Mouse (Mus musculus) B cell, adult 2 months (primary cell): ENCODE measurements around the gene Col26a1.
"Not testable (repeated sequence)": the region's sequence is repeated elsewhere in the genome, so short reads cannot be mapped to it uniquely, and the experiment has no call there.

Experiments used
- DNase-seq, 2 experiments: peaks; one replicate each; pipeline ENCODE4 v3.0.0; 2022

Gene Col26a1

GRCm38 (mm10) chr5:136746596-136746995, 136.4 kb downstream of the Col26a1 start:
- DNase-seq: no peak

GRCm38 (mm10) chr5:136738918-136739317, 144.1 kb downstream of the Col26a1 start:
- DNase-seq: no peak

- DNase-seq: not testable (repeated sequence)
Measured at GRCm38 (mm10) chr5:136726271-136726670, 156.7 kb downstream of the Col26a1 start.

GRCm38 (mm10) chr5:136721596-136721995, 161.4 kb downstream of the Col26a1 start:
- DNase-seq: no peak

- DNase-seq: no peak
Measured at GRCm38 (mm10) chr5:136718656-136719055, 164.4 kb downstream of the Col26a1 start.

- DNase-seq: no peak
Measured at GRCm38 (mm10) chr5:136717573-136717854, 165.5 kb downstream of the Col26a1 start.

GRCm38 (mm10) chr5:136716696-136717572, 166.1 kb downstream of the Col26a1 start:
- DNase-seq: no peak

- peak; percentile 71 for DNase-seq
Measured at GRCm38 (mm10) chr5:136714879-136715278, 168.1 kb downstream of the Col26a1 start.

GRCm38 (mm10) chr5:136714232-136714875, 168.7 kb downstream of the Col26a1 start:
- no peak for DNase-seq

- no peak for DNase-seq
Measured at GRCm38 (mm10) chr5:136710742-136711141, 172.3 kb downstream of the Col26a1 start.

GRCm38 (mm10) chr5:136708116-136708515, 174.9 kb downstream of the Col26a1 start:
- DNase-seq: no peak

- peak; percentile 82 to 83 for DNase-seq
Measured at GRCm38 (mm10) chr5:136706803-136707202, 176.2 kb downstream of the Col26a1 start.

- peak; percentile 58 to 63 for DNase-seq
Measured at GRCm38 (mm10) chr5:136705532-136705931, 177.5 kb downstream of the Col26a1 start.

- no peak for DNase-seq
Measured at GRCm38 (mm10) chr5:136704151-136704550, 178.9 kb downstream of the Col26a1 start.

GRCm38 (mm10) chr5:136703751-136704150, 179.3 kb downstream of the Col26a1 start:
- peak; percentile 85 to 86 for DNase-seq

GRCm38 (mm10) chr5:136702159-136702725, 180.8 kb downstream of the Col26a1 start:
- DNase-seq: no peak

GRCm38 (mm10) chr5:136697618-136698017, 185.4 kb downstream of the Col26a1 start:
- no peak for DNase-seq

GRCm38 (mm10) chr5:136696516-136696915, 186.5 kb downstream of the Col26a1 start:
- DNase-seq: no peak

- DNase-seq: peak; percentile 10 to 16
Measured at GRCm38 (mm10) chr5:136694976-136695375, 188.0 kb downstream of the Col26a1 start.

GRCm38 (mm10) chr5:136693418-136693817, 189.6 kb downstream of the Col26a1 start:
- peak; percentile 9 to 12 for DNase-seq

- DNase-seq: no peak
Measured at GRCm38 (mm10) chr5:136692784-136693183, 190.2 kb downstream of the Col26a1 start, which contains the start of gene Myl10. TSS of gene Myl10 (plus strand) at chr5:136693146.
